Mouse (Mus musculus) intestine, embryonic 14.5 days (tissue): ENCODE data around the gene Trio. TPM values are rescaled to one million over a fixed set of nuclear protein-coding genes. Genes with fewer than 3 reads are reported as not detected.
A peak's percentile ranks its signal among the peaks of the same experiment; 100 is the strongest.

Source experiments
- ATAC-seq: fragments of 200-750 bp; cut with Nextera tagmentation; replicated peaks from 2 replicates; pipeline ENCODE4 v1.8.0; 2017; ENCODE audit warnings: low read depth, moderate number of reproducible peaks, moderate TSS enrichment, moderate library complexity; ENCODE audit not compliant: low FRiP score, low TSS enrichment
- DNase-seq: peaks from one replicate; pipeline ENCODE4 v3.0.0-alpha.2; 2018; ENCODE audit warnings: low spot score
- H3K27ac ChIP-seq: fragments of 300-500 bp; sonication (generic); 2 replicates; pipeline ENCODE4 v1.5.1; 2014; ENCODE audit warnings: low read depth, mild to moderate bottlenecking, control low read depth
- H3K27me3 ChIP-seq: fragments of 300-500 bp; sonication (generic); replicated peaks from 2 replicates; pipeline ENCODE4 v1.6.1; 2014; ENCODE audit warnings: low read length, control low read depth; ENCODE audit not compliant: control insufficient read depth, insufficient read depth
- H3K36me3 ChIP-seq: fragments of 300-500 bp; sonication (generic); 2 replicates; pipeline ENCODE4 v1.6.1; 2014; ENCODE audit warnings: low read length, control low read depth; ENCODE audit not compliant: control insufficient read depth, insufficient read depth
- H3K4me1 ChIP-seq: fragments of 300-500 bp; sonication (generic); replicated peaks from 2 replicates; pipeline ENCODE4 v1.6.1; 2014; ENCODE audit warnings: low read length, control low read depth, mixed read lengths; ENCODE audit not compliant: control insufficient read depth, insufficient read depth
- H3K4me2 ChIP-seq: fragments of 300-500 bp; sonication (generic); 2 replicates; pipeline ENCODE4 v1.6.1; 2014; ENCODE audit warnings: low read length
- H3K4me3 ChIP-seq: fragments of 300-500 bp; sonication (generic); 2 replicates; pipeline ENCODE4 v1.5.1; 2014; ENCODE audit warnings: low read depth, low read length, control low read depth, mixed read lengths
- H3K9ac ChIP-seq: fragments of 300-500 bp; sonication (generic); 2 replicates; pipeline ENCODE4 v1.6.1; 2014; ENCODE audit warnings: mild to moderate bottlenecking, low read length
- H3K9me3 ChIP-seq: fragments of 300-500 bp; sonication (generic); 2 replicates; pipeline ENCODE4 v1.6.1; 2016; ENCODE audit warnings: low read length, control low read depth; ENCODE audit not compliant: control insufficient read depth
- WGBS: fragments of 180-500 bp; shearing (Covaris S2); extraction: QIAGEN DNeasy Blood & Tissue Kit; methylation state at CpG from one replicate; pipeline ENCODE4 v1.1.7; 2014; 5-methylcytosine and 5-hydroxymethylcytosine counted together
- polyA plus RNA-seq: library from polyadenylated mRNA; unstranded; fragments of >200 nt; fragmentation: Nextera tagmentation; extraction: Ambion mirVana; gene quantifications from 2 replicates; pipeline ENCODE4 v1.2.1, GENCODE M21; 2014

The Trio gene
- polyA plus RNA-seq, 1 experiment from 2014 or later, result 34.7 TPM

DNA sequence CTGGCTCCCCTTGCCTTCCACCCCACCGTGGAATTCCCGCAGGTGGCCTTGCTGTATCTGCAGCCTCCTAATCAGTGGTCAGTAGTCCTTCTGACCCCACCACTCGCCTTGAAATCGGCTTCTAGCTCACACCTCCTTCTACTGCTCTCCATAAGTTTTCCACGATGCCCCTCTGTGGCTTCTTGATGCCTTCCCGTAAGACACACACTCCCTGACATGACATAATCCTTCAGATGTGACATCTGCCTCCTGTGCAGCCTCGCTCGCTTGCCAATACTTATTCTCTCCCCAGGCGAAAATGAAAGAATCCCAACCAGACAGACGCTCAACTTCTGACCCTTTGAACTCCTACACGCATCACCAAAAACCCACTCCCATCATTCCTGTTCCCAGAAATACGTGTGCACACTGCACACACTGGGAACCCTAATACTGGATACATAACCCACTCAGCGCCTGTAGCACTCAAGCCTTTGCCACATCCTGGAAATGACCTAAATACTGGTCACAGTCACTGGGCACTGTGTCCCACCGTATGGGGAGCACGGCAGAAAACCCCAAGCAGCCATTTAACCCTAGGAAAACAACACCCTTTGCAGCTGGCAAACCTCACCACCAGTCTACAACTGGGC, 100.5 kb downstream of the Trio start:
- H3K36me3 ChIP-seq, result no peaks in the 10 kb centered on the region
- no peak overlapping the region for H3K27ac ChIP-seq
- no peaks in the 10 kb centered on the region for H3K9me3 ChIP-seq
- H3K27me3 ChIP-seq, result no peaks in the 10 kb centered on the region
- DNase-seq (no peak), ATAC-seq (no peak)
- peaks cover 38% of the 10 kb centered on the region for H3K4me1 ChIP-seq
- no peak overlapping the region for H3K9ac ChIP-seq
- no peak overlapping the region for H3K4me3 ChIP-seq
- no peak overlapping the region for H3K4me2 ChIP-seq
- WGBS, result 40% methylated on average over 15 of the region's 15 CpGs

DNA sequence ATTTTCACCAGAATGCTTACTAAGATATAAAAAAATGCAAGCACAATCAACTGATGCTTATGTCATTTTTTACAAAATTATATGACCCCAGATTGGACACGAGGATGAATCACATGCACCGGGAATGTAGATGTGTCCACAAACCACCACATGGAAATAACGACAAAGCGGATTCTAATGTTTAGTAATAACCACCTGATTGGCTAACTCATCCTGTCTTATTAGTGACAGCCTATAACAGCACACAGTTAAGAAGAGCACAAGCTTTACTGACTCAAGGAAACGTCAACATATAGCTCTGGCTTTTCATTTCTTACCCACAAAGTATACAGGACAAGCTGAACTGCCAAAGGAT, 101.7 kb downstream of the Trio start:
- no peaks in the 10 kb centered on the region for H3K36me3 ChIP-seq
- H3K4me1 ChIP-seq, result peaks cover 38% of the 10 kb centered on the region
- no peak for DNase-seq
- WGBS, result 14% methylated on average over 5 of the region's 5 CpGs
- peak overlapping the region; percentile 34 for H3K4me2 ChIP-seq
- no peaks in the 10 kb centered on the region for H3K9me3 ChIP-seq
- H3K4me3 ChIP-seq, result peak overlapping the region; percentile 12; the same call in 1 of the 2 replicates
- no peak for ATAC-seq
- H3K27me3 ChIP-seq, result no peaks in the 10 kb centered on the region
- H3K27ac ChIP-seq, result no peak overlapping the region
- no peak overlapping the region for H3K9ac ChIP-seq

DNA sequence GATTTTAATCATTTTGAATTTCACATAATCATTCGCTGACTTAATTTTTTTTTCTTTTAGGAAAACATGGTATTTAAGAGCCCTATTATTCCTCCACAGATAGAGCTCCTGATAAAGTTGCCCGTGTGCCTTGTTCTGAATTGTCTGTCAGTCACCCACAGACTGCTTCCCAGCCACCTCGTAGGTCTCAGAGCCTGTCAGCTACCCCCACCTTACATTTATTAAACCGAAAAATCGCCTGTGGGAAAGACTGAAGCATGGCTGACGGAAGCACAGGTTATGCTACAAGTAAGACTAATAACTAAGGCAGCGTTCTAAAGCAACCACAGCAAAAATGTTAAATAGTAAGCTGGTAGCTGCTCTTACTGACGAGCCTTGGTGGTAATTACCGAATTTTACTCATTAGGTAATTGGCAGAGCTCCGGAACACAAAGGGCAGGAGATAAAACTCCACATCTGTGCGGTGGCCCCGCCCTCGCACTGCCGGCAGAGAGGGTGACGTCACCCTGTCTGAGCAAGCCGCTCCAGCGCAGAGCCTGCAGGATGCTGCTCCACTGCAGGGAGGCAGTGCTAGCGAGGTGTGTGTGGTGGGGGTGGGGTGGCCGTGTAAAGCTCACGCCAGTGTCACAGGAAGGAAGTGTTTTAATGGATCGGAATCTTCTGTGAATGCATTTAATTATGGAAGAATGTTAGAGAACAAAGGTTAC, 102.2 kb downstream of the Trio start:
- Histone ChIP-seq H3K36me3 (no peaks in the 10 kb centered on the region), H3K4me1 (peaks cover 38% of the 10 kb centered on the region), H3K9ac (no peak overlapping the region), H3K4me2 (peak overlapping the region; percentile 34), H3K4me3 (peak overlapping the region; percentile 12), H3K9me3 (no peaks in the 10 kb centered on the region), H3K27me3 (no peaks in the 10 kb centered on the region), H3K27ac (no peak overlapping the region)
- DNase-seq, result peak; percentile 85
- WGBS, result 10% methylated on average over 21 of the region's 21 CpGs
- peak; percentile 90 for ATAC-seq

DNA sequence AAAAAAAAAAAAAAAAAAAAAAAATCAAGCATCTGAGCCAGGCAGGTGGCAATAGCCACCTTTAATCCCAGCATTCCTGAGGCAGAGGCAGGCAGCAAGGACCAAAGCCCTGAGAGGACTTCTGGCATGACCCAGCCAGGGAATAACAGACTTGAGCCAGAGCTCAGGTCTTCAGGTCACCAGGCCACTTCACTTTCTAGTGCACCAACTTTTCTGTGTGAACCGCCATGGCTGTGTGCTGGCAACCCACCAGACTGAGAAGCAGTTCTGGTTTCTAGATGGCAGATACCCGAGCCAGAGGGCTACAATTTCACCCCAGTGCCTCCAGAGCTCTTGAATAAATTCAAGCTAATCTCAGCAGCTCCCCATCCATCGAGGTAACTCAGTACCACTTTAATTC, 104.9 kb downstream of the Trio start:
- Histone ChIP-seq H3K36me3 (0 out of 2 replicates have a peak, but pooled peaks cover 6% of the 10 kb centered on the region), H3K9ac (no peak overlapping the region), H3K4me2 (no peak overlapping the region), H3K9me3 (no peaks in the 10 kb centered on the region), H3K27me3 (no peaks in the 10 kb centered on the region), H3K4me1 (peaks cover 24% of the 10 kb centered on the region), H3K4me3 (no peak overlapping the region), H3K27ac (no peak overlapping the region)
- 74% methylated on average over 3 of the region's 3 CpGs for WGBS
- ATAC-seq (no peak), DNase-seq (no peak)

DNA sequence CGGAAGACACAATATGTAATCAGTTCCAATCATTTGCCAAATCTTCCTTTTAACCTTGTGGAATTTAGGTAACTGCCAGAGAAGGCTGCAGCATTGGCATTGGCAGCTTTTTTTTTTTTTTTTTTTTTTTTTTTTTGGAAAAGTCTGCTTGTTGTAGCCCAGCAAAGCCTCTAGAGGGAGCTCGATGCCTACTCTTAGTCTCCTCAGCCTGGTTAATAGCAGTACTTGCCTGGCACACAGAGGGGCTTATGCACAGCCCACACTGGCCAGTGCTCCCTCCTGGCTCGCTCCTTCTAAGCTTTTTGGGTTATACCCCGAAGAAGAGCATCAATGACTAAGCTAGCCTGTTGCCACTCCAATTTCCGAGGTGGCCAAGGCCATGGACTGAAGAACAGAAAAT, 106.1 kb downstream of the Trio start:
- no peaks in the 10 kb centered on the region for H3K9me3 ChIP-seq
- no peak overlapping the region for H3K27ac ChIP-seq
- H3K4me3 ChIP-seq, result no peak overlapping the region
- peaks cover 12% of the 10 kb centered on the region for H3K4me1 ChIP-seq
- DNase-seq (peak; percentile 74), ATAC-seq (peak; percentile 67)
- no peak overlapping the region for H3K4me2 ChIP-seq
- H3K27me3 ChIP-seq, result no peaks in the 10 kb centered on the region
- no peak overlapping the region for H3K9ac ChIP-seq
- H3K36me3 ChIP-seq, result 0 out of 2 replicates have a peak, but pooled peaks cover 6% of the 10 kb centered on the region
- WGBS, result 23% methylated on average over 5 of the region's 5 CpGs

DNA sequence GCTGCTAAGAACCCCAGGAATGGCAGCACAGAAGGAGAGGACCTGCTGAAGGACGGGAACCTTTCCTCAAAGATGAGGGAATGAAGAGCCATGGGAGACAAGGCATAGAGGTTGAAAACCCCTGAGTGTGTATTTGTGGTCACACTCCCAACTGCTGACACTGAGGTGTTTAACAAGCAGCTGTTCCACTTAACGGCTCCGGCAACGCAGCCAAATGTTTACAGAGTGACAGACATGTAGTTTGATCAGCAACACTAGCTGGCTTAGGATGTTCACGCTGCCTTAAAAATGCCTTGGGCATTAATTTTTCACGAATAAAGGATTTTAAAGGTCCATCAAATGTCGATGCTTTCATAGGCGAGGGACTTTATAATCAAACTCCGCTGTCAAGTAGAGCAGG, 106.8 kb downstream of the Trio start:
- H3K4me2 ChIP-seq, result no peak overlapping the region
- 74% methylated on average over 9 of the region's 9 CpGs for WGBS
- DNase-seq (no peak), ATAC-seq (no peak)
- H3K27me3 ChIP-seq, result no peaks in the 10 kb centered on the region
- no peak overlapping the region for H3K9ac ChIP-seq
- peaks cover 8% of the 10 kb centered on the region for H3K4me1 ChIP-seq
- H3K9me3 ChIP-seq, result no peaks in the 10 kb centered on the region
- no peak overlapping the region for H3K4me3 ChIP-seq
- H3K27ac ChIP-seq, result no peak overlapping the region
- 0 out of 2 replicates have a peak, but pooled peaks cover 6% of the 10 kb centered on the region for H3K36me3 ChIP-seq

DNA sequence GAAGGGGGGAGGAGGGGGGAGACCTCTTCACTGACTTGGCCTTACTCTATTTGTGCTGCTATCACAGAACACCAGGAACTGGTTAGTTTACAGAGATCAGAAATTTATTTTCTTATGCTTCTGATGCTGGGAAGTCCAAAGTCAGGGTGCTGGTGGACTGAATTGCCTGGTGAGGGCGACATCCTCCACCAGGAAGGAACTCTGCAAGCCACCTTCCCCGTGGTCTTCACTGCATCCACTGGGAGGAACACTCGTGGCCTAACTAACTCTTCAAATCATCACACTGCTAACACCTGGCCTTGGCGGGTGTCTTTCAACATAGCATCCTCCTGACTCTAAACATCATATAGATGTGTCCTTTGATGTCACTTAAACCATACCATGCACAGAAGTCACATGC, 109.4 kb downstream of the Trio start:
- DNase-seq (no peak), ATAC-seq (no peak)
- H3K4me2 ChIP-seq, result no peak overlapping the region
- H3K4me3 ChIP-seq, result no peak overlapping the region
- H3K27me3 ChIP-seq, result no peaks in the 10 kb centered on the region
- H3K9me3 ChIP-seq, result no peaks in the 10 kb centered on the region
- H3K36me3 ChIP-seq, result peaks cover 13% of the 10 kb centered on the region; the same call in 1 of the 2 replicates
- H3K27ac ChIP-seq, result no peak overlapping the region
- 63% methylated on average over 4 of the region's 4 CpGs for WGBS
- H3K4me1 ChIP-seq, result no peaks in the 10 kb centered on the region
- H3K9ac ChIP-seq, result no peak overlapping the region

DNA sequence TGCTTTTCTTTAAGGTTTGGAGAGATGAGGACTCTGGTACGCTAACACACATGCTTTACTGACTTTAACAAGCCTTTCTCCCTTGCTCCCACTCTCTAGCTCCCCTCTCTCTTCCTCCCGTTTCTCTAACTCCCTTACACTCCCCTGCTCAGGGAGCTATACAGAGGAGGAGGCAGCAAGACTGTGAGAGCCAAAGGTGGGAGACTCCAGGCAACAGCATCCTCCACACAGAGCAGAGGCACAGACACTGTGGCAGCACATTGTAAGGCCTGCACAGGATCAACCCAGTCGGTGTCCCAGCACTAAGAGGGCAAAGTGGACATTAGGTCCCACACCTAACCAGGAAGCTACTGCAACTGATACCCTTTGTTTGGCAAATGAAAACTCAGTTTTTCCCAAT, 112.6 kb downstream of the Trio start:
- Histone ChIP-seq H3K27me3 (no peaks in the 10 kb centered on the region), H3K36me3 (peaks cover 16% of the 10 kb centered on the region; the same call in 1 of the 2 replicates), H3K4me2 (no peak overlapping the region), H3K4me1 (no peaks in the 10 kb centered on the region), H3K9ac (no peak overlapping the region), H3K9me3 (no peaks in the 10 kb centered on the region), H3K4me3 (no peak overlapping the region), H3K27ac (no peak overlapping the region)
- DNase-seq, result no peak
- no peak for ATAC-seq
- WGBS, result 58% methylated on average over 3 of the region's 3 CpGs

DNA sequence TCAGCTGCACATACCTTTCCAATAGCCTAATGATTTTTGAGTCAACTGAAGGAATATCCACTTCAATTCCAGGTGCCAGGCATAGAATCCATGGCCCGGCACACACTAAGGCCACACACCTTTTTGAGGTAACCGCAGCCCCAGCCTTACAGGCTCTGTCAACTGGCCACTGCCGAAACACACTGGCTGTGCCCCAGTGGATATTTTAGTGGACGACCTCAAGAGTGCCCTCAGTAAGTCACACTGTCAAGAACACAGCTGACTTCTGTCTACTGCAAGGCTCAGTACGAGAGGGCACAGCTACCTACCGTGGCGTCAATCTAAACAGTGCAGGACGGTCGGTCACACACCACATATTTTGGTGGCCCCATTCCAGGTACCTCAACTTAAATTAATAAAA, 114.5 kb downstream of the Trio start:
- ATAC-seq, result no peak

More for the DNA sequence above, 114.5 kb downstream of the Trio start:
- Histone ChIP-seq H3K27me3 (no peaks in the 10 kb centered on the region), H3K27ac (no peak overlapping the region), H3K4me3 (no peak overlapping the region), H3K9me3 (no peaks in the 10 kb centered on the region), H3K36me3 (peaks cover 10% of the 10 kb centered on the region; the same call in 1 of the 2 replicates), H3K4me2 (no peak overlapping the region), H3K9ac (no peak overlapping the region), H3K4me1 (peaks cover 6% of the 10 kb centered on the region)
- DNase-seq, result no peak
- 79% methylated on average over 9 of the region's 9 CpGs for WGBS
